Mouse (Mus musculus): ENCODE results near the gene Nfat5.

DNA sequence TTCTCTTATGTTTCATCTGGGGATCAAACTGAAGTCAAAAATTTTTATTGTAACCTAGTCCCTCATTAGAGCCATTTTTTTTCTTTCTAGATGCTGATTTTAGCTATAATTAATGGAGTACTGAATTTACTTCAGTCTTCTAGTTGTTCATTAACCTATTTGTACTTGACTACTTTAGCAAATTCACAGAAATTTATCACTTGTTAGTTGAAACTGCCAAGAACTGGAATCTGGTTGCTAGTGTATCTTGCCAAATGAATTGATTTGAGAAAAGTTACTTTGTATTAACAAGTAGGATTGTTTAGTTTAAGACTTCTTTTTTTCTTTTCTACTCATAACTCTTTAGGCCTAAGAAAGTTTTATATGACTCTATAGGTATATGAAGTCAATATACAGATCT lies 18.6 kb downstream of the Nfat5 start:
- TF ChIP-seq POLR2A (IDR thresholded peaks at IDR 0.05; ENCODE audit: insufficient read depth, low read depth, low read length) = no peak
- TF ChIP-seq CTCF (IDR thresholded peaks at IDR 0.05) = no peak
- TF ChIP-seq EP300 (IDR thresholded peaks at IDR 0.05; ENCODE audit: insufficient read depth, low read depth, low read length) = no peak
